Mouse (Mus musculus): Measurements from ENCODE around the gene Slc24a3.

The Slc24a3 gene

GRCm38 (mm10) chr2:145167664-145168360, at the start of gene Slc24a3:
Slc24a3 (plus strand) TSS chr2:145167754.
- DNase-seq (ENCODE audit: low read depth, low spot score) = peak; percentile 68

DNA sequence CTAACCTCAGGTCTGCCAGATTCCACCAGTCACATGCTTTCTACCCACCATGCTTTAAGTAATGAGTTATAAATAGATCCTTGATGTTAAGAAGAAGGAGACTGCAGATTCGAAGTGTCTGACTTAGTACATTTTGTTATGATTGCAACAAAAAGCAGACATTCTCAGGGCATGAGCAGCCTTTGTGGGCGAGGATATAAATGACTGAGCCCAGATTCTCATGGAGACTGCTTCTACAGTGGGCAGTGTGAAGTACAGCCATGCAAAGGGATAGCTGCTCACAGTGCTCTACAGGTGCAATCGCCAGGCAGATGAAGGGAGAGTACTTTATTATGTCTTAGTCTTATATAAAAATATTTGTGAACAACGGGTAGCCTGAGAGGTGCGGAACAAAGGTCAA, 49.8 kb upstream of the Slc24a3 start:
- no peak for DNase-seq (ENCODE audit: low read depth, low spot score)

DNA sequence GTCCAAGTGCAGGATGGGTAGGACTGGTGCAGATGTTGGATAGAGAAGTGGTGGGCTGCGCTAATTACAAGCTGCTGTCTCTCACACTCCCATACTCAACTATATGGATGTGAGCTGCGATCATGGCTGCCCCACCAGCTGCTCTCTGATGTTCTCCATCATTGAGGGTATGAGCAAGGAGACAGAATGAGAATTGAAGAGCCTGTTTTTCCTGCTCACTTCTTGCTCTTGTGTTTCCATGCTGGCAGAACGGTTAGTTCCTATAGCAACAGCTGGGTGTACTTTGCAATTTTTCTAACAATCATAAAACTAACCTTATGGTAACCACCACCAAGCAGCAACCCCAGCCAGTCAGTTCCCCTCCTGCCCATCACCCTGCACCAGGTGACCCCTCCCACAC, 39.8 kb upstream of the Slc24a3 start:
- no peak for DNase-seq (ENCODE audit: low read depth, low spot score)

DNA sequence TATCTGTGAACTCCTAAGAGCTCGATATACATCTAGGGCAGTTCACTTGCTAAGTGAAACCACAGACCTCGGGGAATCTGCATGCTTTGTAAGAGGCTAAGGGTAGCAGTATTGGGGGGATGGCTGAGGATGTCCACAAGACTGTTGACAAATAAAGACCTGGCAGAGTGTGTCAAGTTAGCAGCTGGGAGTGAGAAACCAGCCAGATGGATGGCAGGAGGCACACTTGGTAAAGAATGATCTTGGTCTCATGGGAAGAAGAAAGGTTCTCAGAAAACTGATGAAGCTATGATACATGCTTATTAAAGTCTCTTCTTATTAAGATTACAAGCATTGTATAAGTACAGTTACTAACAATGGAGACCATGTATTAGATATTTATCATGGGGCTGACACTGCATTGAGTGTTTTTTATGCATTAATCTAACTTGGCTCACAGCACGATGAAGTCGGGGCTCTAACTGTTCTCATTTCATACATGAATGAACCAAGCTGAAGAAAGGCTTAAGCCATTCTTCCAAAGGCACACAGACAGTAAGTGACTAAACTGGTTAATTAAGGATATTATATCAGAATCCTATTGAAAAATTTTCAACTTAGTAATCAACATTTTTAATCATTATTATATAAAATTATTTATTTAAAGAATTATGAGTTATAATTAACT, 30.8 kb upstream of the Slc24a3 start:
- DNase-seq (ENCODE audit: low read depth, low spot score) = no peak

DNA sequence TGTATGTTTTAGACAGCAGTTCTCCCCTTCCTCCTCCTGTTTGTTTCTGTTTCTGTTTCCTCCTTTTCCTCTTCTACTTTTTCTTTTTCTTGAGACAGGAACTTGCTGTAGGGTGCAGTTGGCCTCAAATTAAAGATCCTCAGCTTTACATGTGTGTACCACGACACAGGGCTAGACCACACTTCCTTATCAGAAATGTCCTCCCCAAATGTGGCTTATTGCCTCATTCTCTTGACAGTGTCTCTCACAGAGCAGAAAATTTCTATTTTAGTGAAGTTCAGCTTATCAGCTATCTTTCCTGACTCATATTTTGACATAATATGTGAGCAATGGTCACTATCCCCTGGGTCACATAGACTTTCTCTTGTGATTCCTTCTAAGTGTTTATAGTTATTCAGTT, 17.1 kb upstream of the Slc24a3 start:
- DNase-seq (ENCODE audit: low read depth, low spot score) = no peak

- no peak for DNase-seq (ENCODE audit: low read depth, low spot score)
These were observed 16.7 kb upstream of the Slc24a3 start for GRCm38 (mm10) chr2:145150821-145151220.

DNA sequence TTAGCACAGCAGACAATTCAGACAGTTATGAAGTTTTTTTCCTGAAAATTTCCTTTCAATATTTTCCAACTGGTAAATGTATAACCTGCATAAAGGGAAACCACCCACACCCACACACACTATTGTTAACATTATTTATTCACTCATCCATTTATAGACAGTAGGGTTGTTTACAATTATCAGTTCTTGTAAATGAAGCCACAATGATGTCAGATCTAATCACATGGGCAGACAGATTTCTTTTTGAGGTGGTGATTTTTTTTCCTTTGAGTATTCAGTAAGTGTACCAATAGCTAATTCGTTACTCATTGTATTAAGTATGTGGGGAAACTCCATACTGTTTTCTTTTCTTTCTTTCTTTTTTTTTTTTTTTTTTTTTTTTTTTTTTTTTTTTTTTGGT, 15.3 kb upstream of the Slc24a3 start:
- DNase-seq (ENCODE audit: low read depth, low spot score) = no peak

- peak; percentile 9 for DNase-seq (ENCODE audit: low read depth, low spot score)
These were observed 8.6 kb upstream of the Slc24a3 start for GRCm38 (mm10) chr2:145158972-145159371.

DNA sequence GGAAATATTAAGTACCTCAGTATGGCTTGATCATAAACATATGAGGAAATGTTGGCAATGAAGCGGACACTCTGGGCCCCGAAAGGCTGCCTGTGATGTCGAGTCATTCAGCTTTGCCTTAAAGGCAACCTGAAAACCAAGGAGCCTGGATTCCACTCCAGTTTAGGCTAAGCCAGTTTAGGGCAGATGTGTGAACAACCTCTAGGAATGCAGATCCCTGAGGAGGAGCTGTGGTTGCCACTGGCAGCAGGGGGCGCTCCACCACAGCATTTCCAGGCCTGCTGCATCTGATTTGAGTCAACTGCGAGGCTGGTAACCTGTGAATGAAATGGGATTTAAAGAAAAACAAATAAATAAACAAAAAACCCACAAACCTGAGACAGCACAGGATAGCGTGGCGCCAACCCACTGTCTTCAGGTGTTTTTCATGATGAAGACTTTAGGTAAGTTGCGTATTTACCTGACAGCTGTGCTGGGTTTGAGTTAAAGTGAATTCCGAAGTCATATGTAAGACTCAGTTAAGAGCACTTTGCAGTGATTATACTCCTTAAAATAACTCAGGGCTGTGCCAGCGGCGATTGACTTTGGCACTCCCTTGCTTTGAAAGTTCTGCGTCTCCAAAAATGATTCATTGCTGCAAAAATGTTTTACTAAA, 6.4 kb upstream of the Slc24a3 start:
- DNase-seq (ENCODE audit: low read depth, low spot score) = peak; percentile 64

DNA sequence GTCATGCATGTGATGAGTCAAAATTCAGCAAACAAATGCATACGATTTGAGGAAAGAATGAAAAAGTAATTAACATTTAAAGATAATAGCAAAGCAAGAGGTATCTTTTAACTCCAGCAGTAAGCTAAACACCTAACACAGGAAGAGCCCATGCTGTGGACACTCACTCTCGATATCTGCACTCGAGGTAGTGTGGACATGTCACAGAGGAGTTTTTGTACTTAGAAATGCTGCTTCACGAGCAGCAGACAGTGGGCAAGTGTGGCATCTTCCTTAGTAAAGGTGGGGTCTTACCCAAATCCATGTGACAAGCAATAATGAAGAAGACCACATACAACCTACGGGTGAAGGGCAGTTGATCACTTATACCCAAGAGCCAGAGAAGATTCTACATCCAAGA, 3.5 kb upstream of the Slc24a3 start:
- DNase-seq (ENCODE audit: low read depth, low spot score) = no peak

GRCm38 (mm10) chr2:145164562-145164961, 3.0 kb upstream of the Slc24a3 start:
- peak; percentile 7 for DNase-seq (ENCODE audit: low read depth, low spot score)

DNA sequence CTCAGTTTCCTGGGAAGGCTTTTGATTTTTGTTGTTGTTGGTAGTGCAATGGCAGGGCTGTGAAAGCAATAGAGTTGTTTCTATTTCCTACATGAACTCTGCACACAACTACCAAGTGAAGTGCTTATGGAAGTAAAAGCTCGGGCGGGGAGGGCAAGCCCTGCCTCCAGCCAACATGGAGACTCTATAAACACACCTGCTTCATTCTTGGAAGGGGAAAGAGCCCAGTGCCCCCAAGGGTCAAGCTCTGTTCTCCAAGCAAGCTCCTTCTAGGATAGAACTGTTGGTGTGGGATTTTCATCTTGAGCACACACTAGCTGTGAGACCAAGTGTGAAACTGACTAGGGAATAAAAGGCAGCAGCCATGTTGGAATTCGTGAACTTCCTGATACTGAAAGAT, 2.5 kb upstream of the Slc24a3 start:
- no peak for DNase-seq (ENCODE audit: low read depth, low spot score)

GRCm38 (mm10) chr2:145165854-145166253, 1.7 kb upstream of the Slc24a3 start:
- no peak for DNase-seq (ENCODE audit: low read depth, low spot score)

GRCm38 (mm10) chr2:145167051-145167663, 397 bp upstream of the Slc24a3 start:
- DNase-seq (ENCODE audit: low read depth, low spot score) = peak; percentile 32

DNA sequence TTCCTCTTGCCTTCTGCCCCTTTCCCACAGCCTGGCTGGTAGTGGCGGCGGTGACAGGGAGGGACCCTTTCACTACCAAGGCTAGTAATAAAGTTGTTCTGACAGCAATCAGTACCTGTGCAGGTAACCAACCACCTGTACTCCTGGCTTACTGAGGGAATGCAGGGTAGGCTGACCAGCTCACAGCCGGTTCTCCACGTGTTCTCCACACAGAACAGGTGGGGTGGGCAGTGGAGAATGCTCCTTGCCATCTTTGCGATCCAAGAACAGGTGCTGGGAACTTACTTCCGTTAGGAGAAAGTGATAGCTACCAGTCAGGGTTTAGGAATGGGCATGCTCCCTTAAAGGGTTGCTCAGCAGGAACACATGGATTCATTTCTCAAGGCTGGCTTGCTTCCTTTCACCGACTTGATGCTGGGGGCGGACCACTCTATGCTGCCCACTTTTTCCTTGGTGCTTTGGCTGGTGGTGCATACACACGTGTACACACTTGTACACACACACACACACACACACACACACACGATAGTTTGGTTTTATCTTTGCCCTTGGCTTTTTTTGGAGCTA, 934 bp downstream of the Slc24a3 start:
- peak; percentile 5 for DNase-seq (ENCODE audit: low read depth, low spot score)

DNA sequence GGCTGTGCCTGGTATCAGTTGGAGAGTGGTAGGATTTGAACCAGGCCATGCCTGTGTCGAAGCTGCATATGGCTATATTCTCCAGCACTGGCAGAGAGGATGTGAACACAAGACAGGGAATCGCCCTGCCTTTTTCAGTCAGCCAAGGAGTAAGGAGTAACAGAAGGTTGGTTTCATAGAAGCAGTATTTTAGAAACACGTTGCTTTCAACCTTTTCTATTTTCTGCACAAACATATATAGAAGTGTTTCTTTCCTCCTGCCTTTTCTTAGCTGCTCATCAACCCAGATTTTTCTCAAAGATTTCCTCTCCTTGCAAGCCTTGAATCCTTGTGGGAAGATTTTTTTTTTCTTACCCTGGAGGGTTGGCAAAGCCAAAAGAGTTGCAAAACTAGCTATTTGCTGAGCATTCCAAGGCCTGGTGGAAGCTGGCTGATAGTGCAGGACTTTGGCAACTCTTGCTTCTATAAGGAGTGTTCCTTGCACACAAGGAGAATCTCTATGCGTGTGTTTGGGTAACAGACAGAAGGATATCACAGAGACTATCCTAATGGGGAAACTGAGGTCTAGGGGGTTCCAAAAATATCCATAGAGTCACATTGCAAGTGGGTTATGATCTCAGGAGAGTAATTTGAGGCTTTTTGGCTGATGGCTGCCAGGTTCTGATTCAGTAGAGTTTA, 5.6 kb downstream of the Slc24a3 start:
- no peak for DNase-seq (ENCODE audit: low read depth, low spot score)

DNA sequence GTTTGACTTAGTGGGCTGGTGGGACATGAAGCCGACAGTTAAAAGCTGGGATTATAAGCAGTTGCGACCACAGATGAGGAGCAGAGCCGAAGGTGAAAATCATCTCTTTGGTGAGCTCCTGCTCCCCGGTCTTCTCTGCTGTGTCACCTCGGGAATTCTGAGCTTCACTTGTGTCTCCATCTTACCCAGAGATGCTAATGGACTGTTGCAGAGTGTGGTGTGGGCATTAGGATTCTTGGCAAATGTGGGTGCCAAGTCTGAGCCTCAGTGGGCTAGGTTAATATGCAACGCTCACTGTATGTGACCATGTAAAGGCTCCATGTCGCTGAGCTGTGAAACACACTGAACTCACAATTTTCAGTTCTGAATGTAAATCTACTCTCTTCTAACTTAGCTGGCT, 7.5 kb downstream of the Slc24a3 start:
- no peak for DNase-seq (ENCODE audit: low read depth, low spot score)

- no peak for DNase-seq (ENCODE audit: low read depth, low spot score)
These were observed 14.9 kb downstream of the Slc24a3 start for GRCm38 (mm10) chr2:145182410-145182809.

- no peak for DNase-seq (ENCODE audit: low read depth, low spot score)
These were observed 21.3 kb downstream of the Slc24a3 start for GRCm38 (mm10) chr2:145188828-145189227.

- DNase-seq (ENCODE audit: low read depth, low spot score) = no peak
These were observed 28.5 kb downstream of the Slc24a3 start for GRCm38 (mm10) chr2:145196043-145196442.

DNA sequence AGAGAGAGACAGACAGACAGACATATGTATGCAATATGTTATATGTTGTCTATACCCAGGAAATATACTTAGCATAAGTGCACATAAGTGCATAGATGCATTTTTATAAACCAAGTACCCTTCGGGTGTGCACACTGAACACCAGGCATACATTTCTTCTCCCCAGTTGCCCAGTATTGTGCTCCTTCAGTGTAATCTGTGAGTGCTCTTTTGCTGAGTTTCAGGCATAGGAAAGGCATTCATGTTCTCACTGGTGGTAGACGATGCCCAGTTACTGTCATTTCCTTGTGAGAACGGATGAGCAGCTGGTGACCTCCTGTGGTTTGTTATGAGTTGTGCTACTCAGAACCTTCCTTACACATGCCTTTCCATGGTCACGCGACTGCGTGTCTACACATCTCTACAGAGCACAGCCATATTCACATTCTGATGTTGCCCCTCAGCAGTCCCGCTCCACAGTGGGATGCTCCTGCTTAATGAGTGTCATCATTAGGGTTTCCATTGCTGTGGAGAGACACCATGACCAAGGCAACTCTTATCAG, 29.0 kb downstream of the Slc24a3 start:
- DNase-seq (ENCODE audit: low read depth, low spot score) = peak; percentile 54
